Mouse (Mus musculus) NIH3T3 (cell line): ENCODE results near the gene Rps27l.
"Not testable (repeated sequence)": the region's sequence is repeated elsewhere in the genome, so short reads cannot be mapped to it uniquely, and the experiment has no call there.

Source experiments
- DNase-seq: peaks from one replicate; pipeline ENCODE4 v3.0.0-alpha.2; 2012; ENCODE audit warnings: low read depth

The Rps27l gene

DNA sequence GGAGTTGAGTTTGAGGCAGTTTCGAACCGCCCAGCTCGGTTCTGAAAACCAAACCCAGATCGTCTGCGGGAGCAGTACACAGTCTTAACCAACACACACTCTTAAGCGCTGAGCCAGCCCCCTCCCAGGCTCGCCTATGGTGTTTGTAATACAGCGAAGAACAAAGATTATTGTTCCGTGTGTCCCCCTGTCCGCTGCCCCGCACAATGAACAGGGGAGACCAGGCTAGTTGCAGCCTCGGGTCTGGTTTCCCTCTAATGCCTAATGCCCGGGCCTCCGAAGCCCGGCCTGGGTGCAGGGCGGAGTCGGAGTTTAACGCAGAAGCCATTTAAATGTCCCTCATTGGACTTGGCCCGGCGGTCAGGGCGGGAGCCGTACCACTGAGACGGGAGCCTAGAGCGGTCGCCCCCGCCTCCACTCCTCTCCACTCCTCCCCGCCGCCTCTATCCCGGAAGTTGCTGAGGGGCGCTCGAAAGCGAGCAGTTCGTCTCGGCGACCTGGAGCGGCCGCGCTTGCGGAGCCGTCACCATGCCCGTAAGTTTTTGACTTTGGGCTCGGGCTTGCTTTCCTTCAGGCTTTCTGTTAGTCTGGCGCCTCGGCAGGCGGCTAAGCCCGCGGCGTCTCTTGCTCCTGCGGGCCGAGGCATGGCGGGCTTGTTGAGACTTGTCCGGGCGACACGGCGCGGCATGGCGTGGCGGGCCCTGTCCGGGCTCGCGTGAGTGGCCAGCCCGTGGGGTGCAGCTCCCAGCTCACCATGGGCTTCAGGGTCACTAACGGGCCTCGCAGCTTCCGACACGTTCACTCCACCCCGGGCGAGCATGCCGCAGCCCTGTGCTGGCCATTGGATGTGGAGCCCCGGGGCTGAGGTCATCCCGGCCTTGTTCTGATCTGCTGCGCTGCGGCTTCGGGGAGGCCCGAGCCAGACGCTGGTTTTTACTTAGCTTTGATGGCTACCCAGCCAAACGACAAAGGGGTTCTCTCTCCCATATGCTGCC, at the start of gene Rps27l:
TSS of gene Rps27l (plus strand) at position 440 of the 995 bp plus-strand sequence.
- DNase-seq: peak; percentile 96

GRCm38 (mm10) chr9:66896951-66897350, 48.9 kb upstream of the Rps27l start:
- DNase-seq: no peak

DNA sequence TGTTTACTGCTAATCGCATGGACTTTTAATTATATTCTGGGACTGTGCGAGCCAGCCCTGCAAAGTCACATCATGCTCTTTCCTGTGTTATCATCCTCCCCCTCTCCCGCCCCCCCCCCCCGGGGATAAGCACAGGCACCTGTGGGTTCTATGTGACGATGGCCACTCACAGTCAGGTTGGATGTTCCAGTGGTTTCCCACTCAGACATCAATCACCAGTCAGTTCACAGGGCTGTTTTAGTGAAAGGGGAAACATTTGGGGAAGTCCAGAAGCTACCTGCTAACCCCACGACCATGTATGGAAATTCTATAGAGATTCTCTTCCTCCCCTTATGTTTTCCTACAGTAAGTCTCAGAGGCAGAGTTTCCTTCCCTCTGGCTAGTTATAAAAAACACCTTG, 48.0 kb upstream of the Rps27l start:
- DNase-seq: no peak

DNA sequence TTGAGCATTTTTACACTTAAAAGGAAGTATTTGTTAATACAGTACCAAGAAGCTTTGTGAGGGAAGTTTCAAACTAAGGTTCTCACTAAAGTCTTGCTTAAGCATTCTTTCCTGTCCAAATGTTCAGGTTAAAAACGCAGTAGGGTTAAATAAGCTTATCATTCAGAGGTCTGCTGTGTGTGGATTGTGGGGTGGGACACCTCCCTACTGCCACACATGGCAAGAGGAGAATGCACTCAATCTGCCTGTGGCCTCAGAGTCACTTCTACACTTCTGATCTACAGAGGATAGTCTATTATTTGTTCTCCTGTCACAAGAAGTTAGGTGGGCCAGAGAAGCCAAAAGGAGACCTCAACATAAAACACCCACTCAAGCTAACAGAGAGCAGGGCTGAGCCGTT, 46.8 kb upstream of the Rps27l start:
- DNase-seq: no peak

- DNase-seq: no peak
These were observed 46.4 kb upstream of the Rps27l start for GRCm38 (mm10) chr9:66899526-66899925.

DNA sequence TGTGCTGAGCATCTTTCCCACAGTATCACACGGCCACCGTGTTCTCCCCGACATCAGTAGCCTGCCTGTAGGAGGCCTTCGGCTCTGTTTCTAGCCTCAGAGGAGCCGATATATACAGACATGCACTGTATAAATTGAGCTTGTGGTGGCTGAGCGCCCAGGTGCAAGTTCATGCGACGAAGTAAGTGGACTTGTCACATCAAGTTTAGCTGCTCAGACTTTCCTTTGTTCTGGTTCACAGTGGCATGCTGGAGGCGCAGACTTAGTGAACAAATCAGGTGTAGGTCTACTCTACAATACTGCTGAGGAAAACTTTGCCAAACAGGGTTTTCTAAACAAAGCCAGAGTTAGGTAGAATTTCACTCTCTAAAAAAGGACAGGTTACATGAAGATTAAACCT, 39.9 kb upstream of the Rps27l start:
- no peak for DNase-seq

- no peak for DNase-seq
These were observed 38.8 kb upstream of the Rps27l start for GRCm38 (mm10) chr9:66907126-66907525.

- DNase-seq: no peak
These were observed 38.0 kb upstream of the Rps27l start for GRCm38 (mm10) chr9:66907746-66908397.

DNA sequence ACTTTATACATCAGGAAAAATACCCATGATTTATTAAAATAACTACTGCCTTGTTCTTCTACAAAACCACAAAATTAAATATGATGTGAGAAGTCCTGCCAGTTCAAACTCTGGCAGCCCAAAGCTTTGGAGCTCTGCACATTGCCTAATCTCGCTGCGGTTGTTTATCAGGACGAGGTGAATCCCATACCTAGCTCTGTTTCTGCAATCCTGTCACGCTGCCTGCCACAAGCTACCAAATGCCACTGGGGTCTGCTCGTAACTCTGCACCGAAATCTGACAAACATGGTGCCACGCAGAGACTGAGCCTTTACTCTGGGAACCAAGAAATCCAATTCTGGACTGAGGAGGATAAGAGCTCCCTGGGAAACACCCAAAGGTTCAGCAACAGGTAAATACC, 36.0 kb upstream of the Rps27l start:
- DNase-seq: no peak

DNA sequence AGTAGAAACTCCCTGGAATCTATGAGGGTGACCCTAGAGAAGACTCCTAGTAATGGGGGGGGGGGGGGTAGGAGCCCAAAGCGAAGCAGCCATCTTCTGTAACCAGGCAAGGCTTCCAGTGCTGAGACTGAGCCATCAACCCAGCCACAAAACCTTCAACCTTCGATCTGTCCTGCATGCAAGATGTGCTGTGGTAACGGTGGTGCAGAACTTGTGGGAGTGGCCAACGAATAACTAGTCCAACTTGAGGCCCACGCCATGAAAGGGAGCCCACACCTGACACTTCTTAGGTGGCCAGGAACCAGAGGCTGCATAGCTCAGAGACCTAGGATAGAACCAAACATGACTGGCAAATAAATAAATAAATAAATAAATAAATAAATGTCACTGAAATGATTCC, 35.2 kb upstream of the Rps27l start:
- DNase-seq: no peak

DNA sequence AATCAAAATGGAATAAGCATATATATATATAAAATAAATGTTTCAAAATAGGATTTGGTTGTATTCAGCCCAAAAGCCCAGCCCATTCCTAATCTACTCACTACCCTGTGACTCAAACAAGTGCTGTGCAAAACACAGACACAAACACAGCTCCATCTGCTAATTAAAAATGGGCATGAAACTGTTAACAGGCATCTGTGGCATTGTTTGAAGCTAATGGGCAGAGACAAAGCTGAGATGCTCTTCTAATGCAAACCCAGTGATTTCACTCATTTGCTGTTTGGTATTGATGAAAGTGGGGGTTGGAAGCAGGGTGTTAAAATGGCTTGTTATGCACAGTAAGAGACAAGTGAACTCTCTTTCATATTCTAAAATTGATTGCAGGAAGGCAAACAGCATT, 33.6 kb upstream of the Rps27l start:
- no peak for DNase-seq

- DNase-seq: not testable (repeated sequence)
These were observed 32.5 kb upstream of the Rps27l start for GRCm38 (mm10) chr9:66913254-66913934.

DNA sequence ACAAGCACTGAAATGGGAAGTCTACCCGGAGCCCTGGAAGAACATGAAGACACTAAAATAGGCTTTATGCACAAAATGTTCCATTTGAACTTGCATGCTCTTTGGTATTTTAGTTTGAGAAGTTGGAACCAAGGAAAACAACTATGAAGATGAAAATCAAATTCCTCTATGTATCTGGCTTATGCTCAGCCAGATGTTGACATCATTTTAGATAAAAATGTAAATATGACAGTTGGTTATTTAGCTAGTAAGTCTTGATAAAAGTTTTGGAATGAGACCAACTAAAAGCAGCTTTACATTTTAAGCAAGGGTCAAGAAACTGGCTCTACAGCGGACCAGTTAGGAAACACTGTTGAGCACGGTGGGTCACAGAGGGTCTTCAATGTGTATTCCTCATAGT, 31.3 kb upstream of the Rps27l start:
- no peak for DNase-seq

- DNase-seq: no peak
These were observed 30.5 kb upstream of the Rps27l start for GRCm38 (mm10) chr9:66915401-66915800.

GRCm38 (mm10) chr9:66915869-66916785, 29.8 kb upstream of the Rps27l start:
- DNase-seq: no peak

DNA sequence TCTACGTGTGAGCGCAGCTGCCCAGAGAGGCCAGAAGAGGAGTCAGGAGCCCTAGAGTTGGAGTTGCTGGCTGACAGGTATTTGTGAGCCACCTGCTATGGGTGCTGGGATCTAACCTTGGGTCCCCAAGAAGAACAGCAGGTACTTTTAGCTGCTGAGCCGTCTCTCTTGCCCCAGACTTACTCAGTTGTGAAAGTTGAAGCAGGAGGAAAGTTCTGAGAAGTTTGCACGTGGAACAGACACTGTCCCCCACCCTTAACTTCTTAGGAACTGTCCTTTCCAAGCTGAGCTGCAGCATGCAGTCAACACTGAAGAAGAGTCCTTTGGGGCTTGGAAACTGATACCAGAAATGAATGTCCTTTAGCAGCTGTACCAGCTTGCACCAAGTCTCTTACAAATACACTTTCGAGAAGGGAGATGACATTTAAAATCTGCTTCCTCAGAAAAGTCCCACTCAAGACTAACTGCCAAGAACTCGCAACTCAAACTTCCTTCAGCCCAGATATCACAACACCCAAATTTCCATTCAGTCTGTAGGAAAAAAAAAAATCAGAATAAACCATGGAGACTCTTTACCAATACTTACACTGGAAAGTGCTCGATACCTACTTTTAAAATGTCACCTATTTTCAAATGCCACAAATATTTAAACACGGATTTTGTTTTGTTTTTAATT, 28.5 kb upstream of the Rps27l start:
- DNase-seq: no peak

- DNase-seq: peak; percentile 9
These were observed 28.0 kb upstream of the Rps27l start for GRCm38 (mm10) chr9:66917892-66918255.

GRCm38 (mm10) chr9:66918672-66919330, 27.1 kb upstream of the Rps27l start:
- peak; percentile 22 for DNase-seq

GRCm38 (mm10) chr9:66919382-66919971, 26.4 kb upstream of the Rps27l start, which contains the start of gene Rab8b:
Gene Rab8b (minus strand): TSS chr9:66919687.
- peak; percentile 97 for DNase-seq

- no peak for DNase-seq
These were observed 25.9 kb upstream of the Rps27l start for GRCm38 (mm10) chr9:66919981-66920380.
